Mouse (Mus musculus): ENCODE data around the gene Ets2. TPM values are rescaled to one million over a fixed set of nuclear protein-coding genes. Genes with fewer than 3 reads are reported as not detected.
A peak's percentile ranks its signal among the peaks of the same experiment; 100 is the strongest.

Ets2 gene
- polyA plus RNA-seq, 1 experiment from 2014 or later: 110 TPM

GRCm38 (mm10) chr16:95718119-95718518 lies 16.2 kb downstream of the Ets2 start:
- DNase-seq (ENCODE audit: low spot score): no peak
- Histone ChIP-seq H3K4me3 (no peak overlapping the region), H3K4me1 (no peaks in the 10 kb centered on the region), H3K27ac (no peak overlapping the region), H3K27me3 (ENCODE audit: low read depth, poor library complexity, severe bottlenecking) (no peaks in the 10 kb centered on the region), H3K36me3 (peaks cover 93% of the 10 kb centered on the region), H3K9me3 (replicated peaks) (0 out of 2 replicates have a peak, but pooled peaks cover 4% of the 10 kb centered on the region)
- 93% methylated on average over 4 of the region's 4 CpGs for WGBS

GRCm38 (mm10) chr16:95720532-95720931 lies 18.7 kb downstream of the Ets2 start:
- 95% methylated on average over 8 of the region's 8 CpGs for WGBS
- DNase-seq (ENCODE audit: low spot score): peak; percentile 29
- H3K4me1 ChIP-seq: no peaks in the 10 kb centered on the region
- no peak overlapping the region for H3K4me3 ChIP-seq
- H3K27me3 ChIP-seq (ENCODE audit: low read depth, poor library complexity, severe bottlenecking): no peaks in the 10 kb centered on the region
- H3K36me3 ChIP-seq: peaks cover 71% of the 10 kb centered on the region
- no peak overlapping the region for H3K27ac ChIP-seq
- 0 out of 2 replicates have a peak, but pooled peaks cover 4% of the 10 kb centered on the region for H3K9me3 ChIP-seq (replicated peaks)

GRCm38 (mm10) chr16:95724251-95724650 lies 22.4 kb downstream of the Ets2 start:
- H3K9me3 ChIP-seq (replicated peaks): 0 out of 2 replicates have a peak, but pooled peaks cover 4% of the 10 kb centered on the region
- peaks cover 10% of the 10 kb centered on the region for H3K4me1 ChIP-seq
- H3K36me3 ChIP-seq: peaks cover 33% of the 10 kb centered on the region
- DNase-seq (ENCODE audit: low spot score): no peak
- no peak overlapping the region for H3K27ac ChIP-seq
- H3K27me3 ChIP-seq (ENCODE audit: low read depth, poor library complexity, severe bottlenecking): no peaks in the 10 kb centered on the region
- 90% methylated on average over 2 of the region's 2 CpGs for WGBS
- no peak overlapping the region for H3K4me3 ChIP-seq

GRCm38 (mm10) chr16:95724776-95725175 lies 22.9 kb downstream of the Ets2 start:
- no peak for DNase-seq (ENCODE audit: low spot score)
- Histone ChIP-seq H3K36me3 (peaks cover 28% of the 10 kb centered on the region), H3K4me1 (peaks cover 15% of the 10 kb centered on the region), H3K4me3 (no peak overlapping the region), H3K27me3 (ENCODE audit: low read depth, poor library complexity, severe bottlenecking) (no peaks in the 10 kb centered on the region), H3K9me3 (replicated peaks) (0 out of 2 replicates have a peak, but pooled peaks cover 4% of the 10 kb centered on the region), H3K27ac (no peak overlapping the region)
- 90% methylated on average over 5 of the region's 5 CpGs for WGBS

GRCm38 (mm10) chr16:95726802-95727201 lies 24.9 kb downstream of the Ets2 start:
- H3K4me1 ChIP-seq: peaks cover 30% of the 10 kb centered on the region
- H3K27ac ChIP-seq: no peak overlapping the region
- DNase-seq (ENCODE audit: low spot score): no peak
- 97% methylated on average over 4 of the region's 4 CpGs for WGBS
- no peaks in the 10 kb centered on the region for H3K27me3 ChIP-seq (ENCODE audit: low read depth, poor library complexity, severe bottlenecking)
- H3K9me3 ChIP-seq (replicated peaks): no peaks in the 10 kb centered on the region
- no peak overlapping the region for H3K4me3 ChIP-seq
- peaks cover 8% of the 10 kb centered on the region for H3K36me3 ChIP-seq

- no peak for DNase-seq (ENCODE audit: low spot score)
- H3K36me3 ChIP-seq: no peaks in the 10 kb centered on the region
- no peak overlapping the region for H3K4me3 ChIP-seq
- H3K27ac ChIP-seq: no peak overlapping the region; the same call in 1 of the 2 replicates
- peaks cover 30% of the 10 kb centered on the region for H3K4me1 ChIP-seq
- 87% methylated on average over 10 of the region's 10 CpGs for WGBS
- no peaks in the 10 kb centered on the region for H3K9me3 ChIP-seq (replicated peaks)
- H3K27me3 ChIP-seq (ENCODE audit: low read depth, poor library complexity, severe bottlenecking): no peaks in the 10 kb centered on the region
Observed at GRCm38 (mm10) chr16:95728453-95729435, 26.9 kb downstream of the Ets2 start.

- 64% methylated on average over 6 of the region's 6 CpGs for WGBS
- Histone ChIP-seq H3K27me3 (ENCODE audit: low read depth, poor library complexity, severe bottlenecking) (no peaks in the 10 kb centered on the region), H3K27ac (0 out of 2 replicates have a peak overlapping the region, but pooled peaks have one; percentile 19), H3K4me3 (no peak overlapping the region), H3K36me3 (no peaks in the 10 kb centered on the region), H3K9me3 (replicated peaks) (no peaks in the 10 kb centered on the region), H3K4me1 (peaks cover 30% of the 10 kb centered on the region)
- no peak for DNase-seq (ENCODE audit: low spot score)
Observed at GRCm38 (mm10) chr16:95729775-95730174, 27.9 kb downstream of the Ets2 start.

GRCm38 (mm10) chr16:95734785-95735184 lies 32.9 kb downstream of the Ets2 start:
- 78% methylated on average over 2 of the region's 2 CpGs for WGBS
- peaks cover 35% of the 10 kb centered on the region for H3K4me1 ChIP-seq
- no peak overlapping the region for H3K4me3 ChIP-seq
- H3K36me3 ChIP-seq: no peaks in the 10 kb centered on the region
- H3K27ac ChIP-seq: no peak overlapping the region
- H3K27me3 ChIP-seq (ENCODE audit: low read depth, poor library complexity, severe bottlenecking): no peaks in the 10 kb centered on the region
- DNase-seq (ENCODE audit: low spot score): no peak
- H3K9me3 ChIP-seq (replicated peaks): no peaks in the 10 kb centered on the region

GRCm38 (mm10) chr16:95736059-95736458 lies 34.2 kb downstream of the Ets2 start:
- Histone ChIP-seq H3K4me3 (no peak overlapping the region), H3K4me1 (peaks cover 32% of the 10 kb centered on the region), H3K9me3 (replicated peaks) (no peaks in the 10 kb centered on the region), H3K27ac (no peak overlapping the region), H3K36me3 (no peaks in the 10 kb centered on the region), H3K27me3 (ENCODE audit: low read depth, poor library complexity, severe bottlenecking) (no peaks in the 10 kb centered on the region)
- DNase-seq (ENCODE audit: low spot score): no peak

GRCm38 (mm10) chr16:95736470-95736869 lies 34.6 kb downstream of the Ets2 start:
- DNase-seq (ENCODE audit: low spot score): no peak
- H3K4me3 ChIP-seq: no peak overlapping the region
- no peaks in the 10 kb centered on the region for H3K27me3 ChIP-seq (ENCODE audit: low read depth, poor library complexity, severe bottlenecking)
- H3K9me3 ChIP-seq (replicated peaks): no peaks in the 10 kb centered on the region
- peak overlapping the region; percentile 42; the same call in 1 of the 2 replicates for H3K27ac ChIP-seq
- 93% methylated on average over 6 of the region's 6 CpGs for WGBS
- peaks cover 32% of the 10 kb centered on the region for H3K4me1 ChIP-seq
- no peaks in the 10 kb centered on the region for H3K36me3 ChIP-seq

- WGBS: 74% methylated on average over 6 of the region's 6 CpGs
- H3K9me3 ChIP-seq (replicated peaks): no peaks in the 10 kb centered on the region
- no peak for DNase-seq (ENCODE audit: low spot score)
Observed at GRCm38 (mm10) chr16:95739522-95739921, 37.6 kb downstream of the Ets2 start.

GRCm38 (mm10) chr16:95741358-95741757 lies 39.5 kb downstream of the Ets2 start:
- 77% methylated on average over 11 of the region's 11 CpGs for WGBS
- H3K27ac ChIP-seq: peak overlapping the region; percentile 54
- no peak for DNase-seq (ENCODE audit: low spot score)

More at GRCm38 (mm10) chr16:95739522-95739921, 37.6 kb downstream of the Ets2 start:
- Histone ChIP-seq H3K27me3 (ENCODE audit: low read depth, poor library complexity, severe bottlenecking) (no peaks in the 10 kb centered on the region), H3K36me3 (no peaks in the 10 kb centered on the region), H3K27ac (no peak overlapping the region; the same call in 1 of the 2 replicates), H3K4me1 (peaks cover 42% of the 10 kb centered on the region), H3K4me3 (no peak overlapping the region)

More at GRCm38 (mm10) chr16:95741358-95741757, 39.5 kb downstream of the Ets2 start:
- H3K4me3 ChIP-seq: no peak overlapping the region
- no peaks in the 10 kb centered on the region for H3K9me3 ChIP-seq (replicated peaks)
- H3K36me3 ChIP-seq: no peaks in the 10 kb centered on the region
- H3K27me3 ChIP-seq (ENCODE audit: low read depth, poor library complexity, severe bottlenecking): no peaks in the 10 kb centered on the region
- H3K4me1 ChIP-seq: peaks cover 45% of the 10 kb centered on the region

Data from limb, embryonic 10.5 days (tissue).